Mouse (Mus musculus) CH12.LX (cell line): ENCODE results near the gene D130043K22Rik.

ENCODE experiments used
- CTCF ChIP-seq, 2 experiments: IDR thresholded peaks in 1 of 2; conservative IDR thresholded peaks in 1 of 2; 2 replicates each; pipeline ENCODE4 v1.5.1; 2011 to 2012; ENCODE audit warnings: low read depth in 2 of 2, low read length in 2 of 2, improper control_type of control experiment in 1 of 2, inconsistent platforms in 1 of 2, mild to moderate bottlenecking in 1 of 2, moderate library complexity in 1 of 2
- ELF1 ChIP-seq: IDR thresholded peaks from 2 replicates; pipeline ENCODE4 v1.6.1; 2014; ENCODE audit warnings: low read depth, mild to moderate bottlenecking, inconsistent platforms, low read length, improper control_type of control experiment
- EP300 ChIP-seq: IDR thresholded peaks from 2 replicates; pipeline ENCODE4 v1.6.1; 2011; ENCODE audit warnings: low read length, improper control_type of control experiment
- GABPA ChIP-seq: IDR thresholded peaks from 2 replicates; pipeline ENCODE4 v1.6.1; 2012; ENCODE audit warnings: low read depth, low read length, improper control_type of control experiment, inconsistent platforms; ENCODE audit not compliant: insufficient replicate concordance
- MAFK ChIP-seq: IDR thresholded peaks from 2 replicates; pipeline ENCODE4 v1.6.1; 2011; ENCODE audit warnings: low read length, improper control_type of control experiment; ENCODE audit not compliant: insufficient replicate concordance
- MAZ ChIP-seq: IDR thresholded peaks from 2 replicates; pipeline ENCODE4 v1.6.1; 2012; ENCODE audit warnings: low read depth, mild to moderate bottlenecking, inconsistent platforms, low read length, improper control_type of control experiment, moderate library complexity
- MXI1 ChIP-seq: IDR thresholded peaks from 2 replicates; pipeline ENCODE4 v1.6.1; 2011; ENCODE audit warnings: mild to moderate bottlenecking, low read depth, low read length, improper control_type of control experiment
- NRF1 ChIP-seq: IDR thresholded peaks from 2 replicates; pipeline ENCODE4 v1.6.1; 2014; ENCODE audit warnings: low read depth, mild to moderate bottlenecking, inconsistent platforms, low read length, improper control_type of control experiment, moderate library complexity
- POLR2A ChIP-seq: IDR thresholded peaks from 2 replicates; pipeline ENCODE4 v1.6.1; 2011; ENCODE audit warnings: low read depth, mild to moderate bottlenecking, improper control_type of control experiment, low read length
- TBP ChIP-seq: conservative IDR thresholded peaks from 2 replicates; pipeline ENCODE4 v1.6.1; 2011; ENCODE audit warnings: low read depth, low read length, improper control_type of control experiment
- USF1 ChIP-seq: IDR thresholded peaks from 2 replicates; pipeline ENCODE4 v1.6.1; 2014; ENCODE audit warnings: low read depth, mild to moderate bottlenecking, inconsistent platforms, low read length, improper control_type of control experiment
- ZC3H11A ChIP-seq: IDR thresholded peaks from 2 replicates; pipeline ENCODE4 v1.6.1; 2012; ENCODE audit warnings: low read depth, mild to moderate bottlenecking, inconsistent platforms, low read length, improper control_type of control experiment

GRCm38 (mm10) chr13:24799378-24799777 lies 45.6 kb upstream of the D130043K22Rik start:
- TF ChIP-seq USF1 = no peak
- no peak for TF ChIP-seq CTCF (conservative IDR thresholded peaks at IDR 0.05 in 1 of 2, IDR thresholded peaks at IDR 0.05 in 1 of 2; ENCODE audit: low read depth in 2 of 2, low read length in 2 of 2)
- no peak for TF ChIP-seq POLR2A
- no peak for TF ChIP-seq GABPA
- TF ChIP-seq MAZ = no peak
- no peak for TF ChIP-seq MAFK
- TF ChIP-seq MXI1 = no peak
- TF ChIP-seq EP300 = no peak
- no peak for TF ChIP-seq TBP
- no peak for TF ChIP-seq ZC3H11A
- TF ChIP-seq NRF1 = no peak
- no peak for TF ChIP-seq ELF1
